Mouse (Mus musculus) CH12.LX (cell line): ENCODE data around the gene Nptx1.

Source experiments
- CTCF ChIP-seq, 2 experiments: IDR thresholded peaks in 1 of 2; conservative IDR thresholded peaks in 1 of 2; 2 replicates each; pipeline ENCODE4 v1.5.1; 2011 to 2012; ENCODE audit warnings: low read depth in 2 of 2, low read length in 2 of 2, improper control_type of control experiment in 1 of 2, inconsistent platforms in 1 of 2, mild to moderate bottlenecking in 1 of 2, moderate library complexity in 1 of 2
- ELF1 ChIP-seq: IDR thresholded peaks from 2 replicates; pipeline ENCODE4 v1.6.1; 2014; ENCODE audit warnings: low read depth, mild to moderate bottlenecking, inconsistent platforms, low read length, improper control_type of control experiment
- EP300 ChIP-seq: IDR thresholded peaks from 2 replicates; pipeline ENCODE4 v1.6.1; 2011; ENCODE audit warnings: low read length, improper control_type of control experiment
- HCFC1 ChIP-seq: IDR thresholded peaks from 2 replicates; pipeline ENCODE4 v1.6.1; 2012; ENCODE audit warnings: low read depth, mild to moderate bottlenecking, inconsistent platforms, low read length, improper control_type of control experiment
- KAT2A ChIP-seq: IDR thresholded peaks from 2 replicates; pipeline ENCODE4 v1.6.1; 2012; ENCODE audit warnings: low read length, improper control_type of control experiment, inconsistent platforms; ENCODE audit not compliant: insufficient replicate concordance
- MAFK ChIP-seq: IDR thresholded peaks from 2 replicates; pipeline ENCODE4 v1.6.1; 2011; ENCODE audit warnings: low read length, improper control_type of control experiment; ENCODE audit not compliant: insufficient replicate concordance
- MAX ChIP-seq: IDR thresholded peaks from 2 replicates; pipeline ENCODE4 v1.6.1; 2011; ENCODE audit warnings: low read length, improper control_type of control experiment
- POLR2A ChIP-seq: IDR thresholded peaks from 2 replicates; pipeline ENCODE4 v1.6.1; 2011; ENCODE audit warnings: low read depth, mild to moderate bottlenecking, improper control_type of control experiment, low read length
- POLR2AphosphoS2 ChIP-seq: IDR thresholded peaks from 2 replicates; pipeline ENCODE4 v1.6.1; 2011; ENCODE audit warnings: low read depth, low read length, improper control_type of control experiment
- ZC3H11A ChIP-seq: IDR thresholded peaks from 2 replicates; pipeline ENCODE4 v1.6.1; 2012; ENCODE audit warnings: low read depth, mild to moderate bottlenecking, inconsistent platforms, low read length, improper control_type of control experiment
- ZKSCAN1 ChIP-seq: IDR thresholded peaks from 2 replicates; pipeline ENCODE4 v1.6.1; 2012; ENCODE audit warnings: low read depth, inconsistent platforms, low read length, improper control_type of control experiment, borderline replicate concordance
- ZNF384 ChIP-seq: IDR thresholded peaks from 2 replicates; pipeline ENCODE4 v1.6.1; 2012; ENCODE audit warnings: low read depth, low read length, improper control_type of control experiment, inconsistent platforms

- TF ChIP-seq ZC3H11A (no peak), MAX (no peak), CTCF (conservative IDR thresholded peaks at IDR 0.05 in 1 of 2, IDR thresholded peaks at IDR 0.05 in 1 of 2; ENCODE audit: low read depth in 2 of 2, low read length in 2 of 2) (no peak), ZKSCAN1 (no peak), HCFC1 (no peak), EP300 (no peak), MAFK (no peak), POLR2A (no peak), POLR2AphosphoS2 (no peak), KAT2A (no peak), ELF1 (no peak), ZNF384 (no peak)
Measured at GRCm38 (mm10) chr11:119547183-119547921, at the start of gene Nptx1.
